Mouse (Mus musculus) liver, adult (tissue): ENCODE results near the gene Ets1.

Experiments used
- GATA4 ChIP-seq: IDR thresholded peaks from 2 replicates; pipeline ENCODE4 v1.6.1; 2014; ENCODE audit warnings: mild to moderate bottlenecking, low read length; ENCODE audit not compliant: insufficient replicate concordance

Gene Ets1

GRCm38 (mm10) chr9:32646539-32647258 is 10.7 kb downstream of the Ets1 start:
- TF ChIP-seq GATA4, result peak; percentile 60; the same call in 1 of the 2 replicates

DNA sequence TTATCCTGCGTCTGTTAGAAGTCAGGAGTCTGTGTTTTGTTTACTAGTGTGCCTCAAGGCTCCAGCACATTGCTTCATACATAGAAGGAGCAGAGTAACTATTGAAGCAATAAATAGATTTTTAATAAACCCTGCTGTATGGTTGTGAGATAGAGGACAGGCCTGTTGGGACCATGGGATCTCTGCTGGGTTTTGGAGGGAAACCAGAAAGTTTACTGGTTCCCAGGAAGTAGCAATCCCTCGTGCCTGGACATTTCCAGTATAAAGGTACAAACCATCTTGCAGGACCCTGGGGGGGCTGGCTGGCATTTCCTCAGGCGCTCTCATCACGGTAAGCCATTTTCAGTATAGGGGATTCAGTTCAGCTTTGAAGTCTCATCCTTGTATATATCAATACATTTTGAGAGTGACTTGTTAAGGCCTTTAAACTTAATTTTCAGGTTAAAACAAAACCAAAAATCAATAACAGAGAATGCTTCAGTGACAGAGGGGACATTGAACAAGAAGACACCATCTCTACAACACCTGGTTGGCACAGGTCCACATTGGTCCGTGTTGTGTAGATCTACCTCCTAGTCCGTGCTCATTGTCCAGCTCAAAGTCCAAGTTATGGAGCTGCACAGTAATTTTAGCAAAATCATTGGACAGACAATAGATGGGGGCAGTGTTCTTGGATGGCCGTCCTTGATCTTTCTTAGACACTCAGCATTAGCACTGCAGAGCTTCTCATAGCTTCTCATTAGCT is 11.7 kb downstream of the Ets1 start:
- no peak for TF ChIP-seq GATA4

DNA sequence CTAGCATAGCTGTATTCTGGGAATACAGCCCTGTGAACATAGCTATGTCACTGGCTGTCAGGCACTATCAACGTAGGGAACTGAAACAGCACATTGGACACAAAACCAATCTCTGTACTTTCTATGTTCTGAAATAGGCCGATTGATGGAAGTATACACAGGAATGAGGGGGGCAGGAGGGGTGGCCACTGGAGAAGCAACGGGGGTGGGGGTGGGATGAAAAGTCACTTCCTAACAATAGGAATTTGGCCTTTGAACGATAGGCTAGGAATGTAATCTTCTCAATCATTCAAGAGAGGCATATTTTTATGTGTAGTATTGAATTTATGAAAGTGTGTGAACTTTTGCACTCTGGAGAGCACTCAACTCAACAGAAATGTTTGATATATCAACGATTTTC is 12.3 kb downstream of the Ets1 start:
- peak; percentile 63 for TF ChIP-seq GATA4

DNA sequence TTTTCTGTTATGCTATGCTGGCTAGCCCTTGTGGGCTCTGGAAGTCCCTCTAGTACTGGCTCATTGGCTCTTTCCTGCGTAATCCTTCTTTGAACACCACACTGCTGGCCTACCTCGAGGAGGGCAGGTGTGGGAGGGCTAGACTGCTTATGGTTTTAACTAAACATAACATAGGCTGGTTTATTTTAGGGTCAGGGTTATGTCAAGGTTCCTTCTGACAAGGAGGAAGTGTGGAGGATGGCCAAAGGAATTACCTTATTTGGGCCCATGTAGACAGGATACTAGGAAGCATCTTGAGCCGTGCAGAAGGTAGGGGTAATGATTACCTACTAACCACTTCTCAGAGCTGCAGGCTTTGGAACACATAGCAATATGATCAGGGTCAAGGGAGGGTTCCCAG is 14.7 kb downstream of the Ets1 start:
- TF ChIP-seq GATA4, result no peak

GRCm38 (mm10) chr9:32652112-32652511 is 16.1 kb downstream of the Ets1 start:
- no peak for TF ChIP-seq GATA4

DNA sequence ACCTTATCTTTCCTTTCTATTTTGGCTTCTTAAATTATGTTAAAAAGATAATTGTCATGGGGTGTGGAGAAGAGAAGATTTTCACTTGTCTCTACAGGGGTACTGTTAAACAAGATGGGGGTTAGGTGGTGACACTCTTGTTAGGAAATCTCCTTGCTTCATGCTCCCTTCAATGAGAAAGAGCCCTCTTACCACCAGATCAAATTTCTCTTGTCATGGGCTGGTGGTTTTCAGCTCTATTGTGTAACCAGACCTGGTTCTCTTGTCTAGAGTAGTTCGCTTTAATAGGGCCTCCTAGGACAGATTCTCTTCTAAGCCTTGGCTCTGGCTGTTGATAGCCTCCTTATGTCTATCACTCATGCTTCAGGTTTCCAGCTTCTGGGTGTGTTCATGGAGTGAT is 18.3 kb downstream of the Ets1 start:
- no peak for TF ChIP-seq GATA4

DNA sequence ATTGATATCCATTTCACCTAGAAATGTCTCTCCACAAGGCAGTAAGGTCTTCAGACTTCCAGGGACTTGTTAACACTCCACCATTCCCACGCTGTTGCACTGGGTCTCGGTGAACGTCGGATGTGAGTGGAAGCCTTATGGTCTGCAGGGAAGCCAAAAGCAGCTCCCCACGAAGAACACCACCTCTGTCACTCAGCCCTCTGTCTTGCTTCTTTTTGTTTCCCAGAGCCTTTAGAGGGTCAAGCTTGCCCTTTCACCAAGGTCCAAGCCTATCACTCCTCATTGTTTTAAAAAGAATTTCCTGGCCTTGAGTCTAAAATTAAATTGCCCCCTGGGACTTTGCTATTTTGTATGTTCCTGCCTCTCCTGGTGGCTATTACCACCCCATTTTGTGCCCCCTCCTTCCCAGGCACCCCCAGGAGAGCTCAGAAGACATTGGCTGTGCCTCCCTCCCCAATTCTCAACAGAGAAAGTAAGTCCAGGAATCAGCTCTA is 20.4 kb downstream of the Ets1 start:
- TF ChIP-seq GATA4, result no peak

DNA sequence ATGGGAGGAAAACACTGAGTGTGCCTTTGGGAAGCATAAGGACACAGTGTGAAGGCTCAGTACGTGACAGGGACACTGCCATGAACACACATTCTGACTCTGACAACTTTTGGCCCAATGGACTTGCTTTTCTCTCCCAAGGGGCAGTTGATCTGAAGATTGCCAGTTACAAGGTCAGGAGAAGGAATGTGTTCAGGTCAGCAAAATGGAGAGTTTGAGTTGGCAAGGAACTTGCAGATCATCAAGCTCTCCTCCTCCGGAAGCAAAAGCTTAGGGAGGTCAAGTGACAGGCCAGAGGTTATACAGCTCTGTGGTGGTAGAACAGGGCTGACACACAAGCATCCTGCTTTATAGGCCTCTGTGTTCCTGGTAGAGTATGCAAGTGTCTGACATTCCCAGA is 21.1 kb downstream of the Ets1 start:
- TF ChIP-seq GATA4, result peak; percentile 86

DNA sequence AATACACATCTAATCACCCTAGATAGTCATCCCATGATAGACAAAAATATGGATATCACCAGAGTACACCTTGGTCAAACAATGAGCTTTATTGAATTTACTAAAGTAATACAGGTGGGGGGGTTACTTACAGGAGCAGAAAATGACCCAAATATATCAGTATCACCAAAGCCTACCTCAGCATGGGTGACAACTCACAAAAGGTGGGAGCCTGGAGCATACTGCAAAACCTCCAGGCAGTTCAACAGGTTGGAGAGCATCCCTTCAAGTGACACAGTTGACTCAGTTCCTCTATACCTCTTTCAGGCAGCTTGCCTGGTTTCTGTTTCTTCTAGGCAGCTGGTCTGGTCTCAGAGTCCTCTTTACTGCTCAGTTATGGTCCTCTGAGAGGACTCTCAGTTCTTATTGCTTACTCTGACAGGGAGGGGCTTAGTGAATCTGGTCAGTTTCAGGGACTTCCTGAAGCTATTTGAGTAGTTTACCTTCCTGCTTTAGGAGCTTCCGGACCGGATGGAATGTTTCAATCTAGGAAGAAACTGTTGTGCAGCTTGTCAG is 24.5 kb downstream of the Ets1 start:
- TF ChIP-seq GATA4, result no peak

GRCm38 (mm10) chr9:32661071-32661470 is 25.1 kb downstream of the Ets1 start:
- no peak for TF ChIP-seq GATA4

DNA sequence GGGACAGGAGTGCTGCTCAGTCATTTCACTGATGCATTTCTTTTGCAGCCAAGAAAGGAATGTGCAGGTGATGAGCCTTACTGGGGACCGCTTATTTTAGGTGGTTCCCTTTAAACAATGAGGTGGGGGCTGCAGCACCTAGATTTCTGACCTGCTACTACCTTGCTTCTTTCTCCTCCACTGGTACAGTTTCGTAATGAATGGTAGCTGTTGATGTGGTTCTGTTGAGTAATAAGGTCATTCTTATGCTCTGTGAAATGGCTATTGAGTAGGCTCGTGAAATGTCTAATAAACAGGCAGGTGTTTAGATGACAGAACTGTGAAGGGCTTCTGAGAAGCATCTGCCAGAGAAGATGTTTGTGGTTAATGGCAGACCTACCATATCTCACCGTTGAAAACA is 25.5 kb downstream of the Ets1 start:
- TF ChIP-seq GATA4, result no peak

DNA sequence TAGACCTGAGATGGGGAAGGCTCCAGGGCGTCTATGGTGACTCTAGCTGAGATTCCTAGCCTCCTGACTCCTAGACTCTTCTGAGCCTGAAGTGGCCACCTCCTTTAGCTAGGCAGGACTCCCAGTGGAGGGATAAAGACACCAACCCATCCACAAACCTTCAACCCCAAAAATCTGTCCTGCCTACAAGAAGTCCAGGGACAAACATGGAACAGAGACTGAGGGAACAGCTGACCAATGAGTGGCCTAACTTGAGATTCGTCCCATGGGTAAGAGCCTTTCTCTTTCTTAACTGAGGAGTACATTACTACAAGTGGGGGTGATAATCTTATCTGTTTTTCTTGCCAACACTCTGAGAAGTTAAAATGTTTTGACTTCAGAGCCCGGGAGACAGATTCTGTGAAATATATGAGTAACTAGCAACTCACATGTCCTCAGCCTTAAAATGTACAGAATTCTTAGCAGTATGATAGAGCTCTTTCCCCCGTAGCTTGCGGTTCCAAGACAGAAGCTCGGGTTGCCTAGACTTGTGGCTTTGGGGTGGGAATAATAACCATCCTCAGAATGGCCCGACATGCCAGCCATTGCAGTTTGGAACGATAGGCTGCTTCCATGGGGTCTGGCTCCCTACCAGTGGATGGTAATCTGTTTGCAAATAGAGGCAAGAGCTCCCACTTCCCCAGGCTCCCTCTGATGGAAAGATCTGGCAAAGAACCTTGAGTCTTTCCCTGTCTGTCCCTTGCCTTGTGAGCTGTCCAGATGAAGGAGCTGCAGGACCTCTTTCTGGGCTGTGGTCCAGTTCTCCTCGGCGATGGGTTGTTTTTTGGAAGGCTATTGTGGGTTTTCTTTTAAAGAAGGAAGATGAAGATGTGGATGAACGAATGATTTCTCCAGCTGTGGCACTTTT is 30.8 kb downstream of the Ets1 start:
- no peak for TF ChIP-seq GATA4

- TF ChIP-seq GATA4, result no peak
Observed at GRCm38 (mm10) chr9:32667518-32667908, 31.5 kb downstream of the Ets1 start.

GRCm38 (mm10) chr9:32668075-32668673 is 32.2 kb downstream of the Ets1 start:
- no peak for TF ChIP-seq GATA4

DNA sequence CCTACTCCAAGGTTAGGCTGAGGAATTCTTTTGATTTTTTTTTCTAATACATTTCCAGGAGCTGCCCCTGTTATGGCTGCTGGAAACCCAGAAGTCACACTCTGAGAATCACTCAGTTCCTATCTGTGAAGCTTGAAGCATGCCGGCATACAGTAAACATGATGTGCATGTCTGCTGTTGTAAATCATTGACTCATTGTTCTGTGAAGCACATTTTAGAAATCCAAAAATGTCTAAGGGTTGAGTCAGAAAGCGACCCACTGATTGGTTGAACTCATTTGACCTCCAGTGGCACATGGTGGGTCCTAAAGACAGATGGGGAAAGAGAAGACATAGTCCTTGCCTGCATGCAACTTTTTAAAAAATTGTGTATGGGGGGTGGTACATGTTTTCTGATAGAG is 33.4 kb downstream of the Ets1 start:
- TF ChIP-seq GATA4, result no peak
